Mouse (Mus musculus) stomach, postnatal 0 days (tissue): ENCODE measurements at regions not wholly inside any gene's neighbourhood (a gene's known extent, or its start where the extent isn't known, plus 50 kb on each side); places are given as distances from the start of the nearest gene placed in this dataset.

ENCODE experiments used
- ATAC-seq: fragments of 200-750 bp; cut with Nextera tagmentation; 2 replicates; pipeline ENCODE4 v1.8.0; 2017; ENCODE audit not compliant: low FRiP score, low TSS enrichment
- DNase-seq: peaks from one replicate; pipeline ENCODE4 v3.0.0-alpha.2; 2016; ENCODE audit warnings: low spot score
- H3K27ac ChIP-seq: fragments of 300-500 bp; sonication (generic); replicated peaks from 2 replicates; pipeline ENCODE4 v1.5.1; 2014; ENCODE audit warnings: mild to moderate bottlenecking, control low read depth
- H3K27me3 ChIP-seq: fragments of 300-500 bp; sonication (generic); 2 replicates; pipeline ENCODE4 v1.6.1; 2014; ENCODE audit warnings: low read length; ENCODE audit not compliant: control insufficient read depth, insufficient read depth
- H3K36me3 ChIP-seq: fragments of 300-500 bp; sonication (generic); 2 replicates; pipeline ENCODE4 v1.6.1; 2014; ENCODE audit warnings: low read length, mixed read lengths; ENCODE audit not compliant: control insufficient read depth, insufficient read depth
- H3K4me1 ChIP-seq: fragments of 300-500 bp; sonication (generic); replicated peaks from 2 replicates; pipeline ENCODE4 v1.6.1; 2014; ENCODE audit warnings: antibody characterized with exemption; ENCODE audit not compliant: control insufficient read depth, insufficient read depth
- H3K4me2 ChIP-seq: fragments of 300-500 bp; sonication (generic); replicated peaks from 2 replicates; pipeline ENCODE4 v1.6.1; 2014; ENCODE audit warnings: low read depth, mild to moderate bottlenecking, control low read depth, moderate library complexity
- H3K4me3 ChIP-seq: fragments of 300-500 bp; sonication (generic); 2 replicates; pipeline ENCODE4 v1.5.1; 2014; ENCODE audit warnings: low read depth, low read length, control low read depth
- H3K9ac ChIP-seq: fragments of 300-500 bp; sonication (generic); 2 replicates; pipeline ENCODE4 v1.6.1; 2014; ENCODE audit warnings: mild to moderate bottlenecking, low read length, control low read depth, mixed read lengths
- H3K9me3 ChIP-seq: fragments of 300-500 bp; sonication (generic); 2 replicates; pipeline ENCODE4 v1.6.1; 2016; ENCODE audit warnings: low read length; ENCODE audit not compliant: control insufficient read depth
- CTCF ChIP-seq: IDR thresholded peaks from 2 replicates; pipeline ENCODE4 v1.5.1; 2016; ENCODE audit warnings: antibody characterized with exemption, low read depth, mild to moderate bottlenecking, moderate library complexity
- EP300 ChIP-seq: optimal IDR thresholded peaks from 2 replicates; pipeline ENCODE3; 2016; ENCODE audit warnings: antibody characterized with exemption
- WGBS: fragments of 180-500 bp; shearing (Covaris S2); extraction: QIAGEN DNeasy Blood & Tissue Kit; methylation state at CpG from one replicate; pipeline ENCODE4 v1.1.7; 2014; 5-methylcytosine and 5-hydroxymethylcytosine counted together

- H3K27ac ChIP-seq: no peak overlapping the region
- TF ChIP-seq EP300: no peak
- TF ChIP-seq CTCF: no peak
- H3K4me2 ChIP-seq: no peak overlapping the region
- no peak overlapping the region for H3K9ac ChIP-seq
- DNase-seq (no peak), ATAC-seq (no peak)
- H3K9me3 ChIP-seq: no peaks in the 10 kb centered on the region
- H3K4me3 ChIP-seq: no peak overlapping the region
- H3K4me1 ChIP-seq: no peaks in the 10 kb centered on the region
- no peaks in the 10 kb centered on the region for H3K36me3 ChIP-seq
- WGBS: 80% methylated on average over 10 of the region's 10 CpGs
- H3K27me3 ChIP-seq: no peaks in the 10 kb centered on the region
Measured at GRCm38 (mm10) chr3:52559481-52559880, 291.3 kb downstream of the Foxo1 start.

- WGBS: 90% methylated on average over 6 of the region's 6 CpGs
- DNase-seq (no peak), ATAC-seq (no peak)
- Histone ChIP-seq H3K4me2 (no peak overlapping the region), H3K27ac (no peak overlapping the region), H3K36me3 (no peaks in the 10 kb centered on the region), H3K9me3 (no peaks in the 10 kb centered on the region), H3K4me3 (no peak overlapping the region), H3K4me1 (no peaks in the 10 kb centered on the region), H3K27me3 (no peaks in the 10 kb centered on the region), H3K9ac (no peak overlapping the region)
- no peak for TF ChIP-seq CTCF
- no peak for TF ChIP-seq EP300
Measured at GRCm38 (mm10) chr3:52558765-52559164, 290.6 kb downstream of the Foxo1 start.

- Histone ChIP-seq H3K27me3 (no peaks in the 10 kb centered on the region), H3K27ac (no peak overlapping the region), H3K9me3 (no peaks in the 10 kb centered on the region), H3K4me1 (no peaks in the 10 kb centered on the region), H3K4me2 (no peak overlapping the region), H3K9ac (no peak overlapping the region), H3K36me3 (no peaks in the 10 kb centered on the region), H3K4me3 (no peak overlapping the region)
- 69% methylated on average over 4 of the region's 4 CpGs for WGBS
- DNase-seq (no peak), ATAC-seq (no peak)
- TF ChIP-seq CTCF (no peak), EP300 (no peak)
Measured at GRCm38 (mm10) chr3:52557296-52557695, 289.2 kb downstream of the Foxo1 start.

GRCm38 (mm10) chr3:52555038-52555437 lies 286.9 kb downstream of the Foxo1 start:
- no peaks in the 10 kb centered on the region for H3K9me3 ChIP-seq
- H3K4me1 ChIP-seq: no peaks in the 10 kb centered on the region
- H3K9ac ChIP-seq: no peak overlapping the region
- no peak overlapping the region for H3K27ac ChIP-seq
- 67% methylated on average over 6 of the region's 6 CpGs for WGBS
- H3K4me3 ChIP-seq: no peak overlapping the region
- H3K36me3 ChIP-seq: no peaks in the 10 kb centered on the region
- no peak overlapping the region for H3K4me2 ChIP-seq
- no peaks in the 10 kb centered on the region for H3K27me3 ChIP-seq
- ATAC-seq (no peak), DNase-seq (no peak)
- no peak for TF ChIP-seq CTCF
- no peak for TF ChIP-seq EP300

GRCm38 (mm10) chr3:52554490-52554889 lies 286.4 kb downstream of the Foxo1 start:
- no peak for DNase-seq
- H3K9ac ChIP-seq: no peak overlapping the region
- ATAC-seq: no peak
- no peaks in the 10 kb centered on the region for H3K36me3 ChIP-seq
- H3K9me3 ChIP-seq: no peaks in the 10 kb centered on the region
- no peaks in the 10 kb centered on the region for H3K4me1 ChIP-seq
- no peak overlapping the region for H3K4me2 ChIP-seq
- no peaks in the 10 kb centered on the region for H3K27me3 ChIP-seq
- no peak overlapping the region for H3K27ac ChIP-seq
- TF ChIP-seq CTCF (no peak), EP300 (no peak)
- H3K4me3 ChIP-seq: no peak overlapping the region
- WGBS: 85% methylated on average over 1 of the region's 1 CpGs

- H3K27ac ChIP-seq: no peak overlapping the region
- H3K4me2 ChIP-seq: no peak overlapping the region
- H3K27me3 ChIP-seq: no peaks in the 10 kb centered on the region
- no peaks in the 10 kb centered on the region for H3K4me1 ChIP-seq
- H3K9ac ChIP-seq: no peak overlapping the region
- 75% methylated on average over 6 of the region's 6 CpGs for WGBS
- no peaks in the 10 kb centered on the region for H3K9me3 ChIP-seq
- DNase-seq (no peak), ATAC-seq (no peak)
- no peaks in the 10 kb centered on the region for H3K36me3 ChIP-seq
- TF ChIP-seq CTCF: no peak
- TF ChIP-seq EP300: no peak
- H3K4me3 ChIP-seq: no peak overlapping the region
Measured at GRCm38 (mm10) chr3:52548201-52548893, 280.2 kb downstream of the Foxo1 start.
